Mouse (Mus musculus) megakaryocyte-erythroid progenitor cell, adult 5 weeks (primary cell): Measurements from ENCODE around the gene Ankfy1. TPM values are rescaled to one million over a fixed set of nuclear protein-coding genes. Genes with fewer than 3 reads are reported as not detected.

ENCODE experiments used
- polyA plus RNA-seq: library from polyadenylated mRNA; stranded (reverse); fragments of >175 nt; gene quantifications from 2 replicates; pipeline ENCODE4 v1.2.3, GENCODE M21; 2012

Ankfy1 gene
- 10.8 and 14.7 TPM in 2 replicates for polyA plus RNA-seq

DNA sequence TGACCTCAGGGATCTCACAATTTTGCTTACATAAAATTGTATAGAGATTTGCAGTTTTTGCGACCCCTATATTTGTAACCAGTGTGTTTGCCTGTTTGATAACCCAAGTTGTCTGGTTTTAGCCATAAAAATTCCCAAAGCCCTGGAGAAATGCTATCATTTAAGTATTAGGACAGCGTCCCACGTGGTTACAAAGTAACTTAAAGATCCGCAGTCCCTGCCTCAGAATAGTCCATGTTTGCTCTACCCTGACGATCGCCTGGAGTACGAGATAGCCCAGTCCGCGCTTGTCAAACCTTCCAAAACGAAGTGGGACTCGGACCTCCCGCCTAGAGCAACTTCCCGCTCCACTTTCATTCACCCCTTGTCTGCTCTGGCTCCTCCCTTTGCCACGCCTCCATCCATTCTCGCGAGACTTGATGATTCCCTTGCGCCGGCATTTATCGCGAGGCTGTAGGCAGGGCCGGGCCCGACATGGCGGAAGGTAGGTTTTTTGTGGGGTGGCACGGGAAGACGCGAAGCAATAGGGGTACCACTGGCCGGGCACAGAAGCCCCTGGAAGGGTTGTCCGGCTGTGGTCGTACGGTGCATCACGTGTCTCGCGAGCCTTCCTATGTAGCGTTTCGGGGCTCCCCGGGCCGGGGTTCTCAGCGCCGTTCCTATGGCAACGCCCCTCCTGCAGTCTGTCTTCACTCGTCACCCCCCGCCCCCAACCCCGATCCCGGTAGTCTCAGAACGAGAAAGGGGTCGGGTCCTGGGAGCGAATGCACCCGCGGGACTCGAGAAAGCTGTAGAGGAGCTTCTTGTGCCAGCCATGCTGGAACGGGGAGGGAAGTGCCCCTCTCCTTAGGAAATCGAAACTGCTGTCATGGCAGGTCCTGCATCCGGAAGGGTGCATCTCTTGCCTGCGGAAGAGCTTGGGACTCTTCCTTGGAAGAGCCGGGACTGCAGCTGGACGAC, at the start of gene Ankfy1:
TSS of gene Ankfy1 (plus strand) at position 456 of the 960 bp plus-strand sequence.

DNA sequence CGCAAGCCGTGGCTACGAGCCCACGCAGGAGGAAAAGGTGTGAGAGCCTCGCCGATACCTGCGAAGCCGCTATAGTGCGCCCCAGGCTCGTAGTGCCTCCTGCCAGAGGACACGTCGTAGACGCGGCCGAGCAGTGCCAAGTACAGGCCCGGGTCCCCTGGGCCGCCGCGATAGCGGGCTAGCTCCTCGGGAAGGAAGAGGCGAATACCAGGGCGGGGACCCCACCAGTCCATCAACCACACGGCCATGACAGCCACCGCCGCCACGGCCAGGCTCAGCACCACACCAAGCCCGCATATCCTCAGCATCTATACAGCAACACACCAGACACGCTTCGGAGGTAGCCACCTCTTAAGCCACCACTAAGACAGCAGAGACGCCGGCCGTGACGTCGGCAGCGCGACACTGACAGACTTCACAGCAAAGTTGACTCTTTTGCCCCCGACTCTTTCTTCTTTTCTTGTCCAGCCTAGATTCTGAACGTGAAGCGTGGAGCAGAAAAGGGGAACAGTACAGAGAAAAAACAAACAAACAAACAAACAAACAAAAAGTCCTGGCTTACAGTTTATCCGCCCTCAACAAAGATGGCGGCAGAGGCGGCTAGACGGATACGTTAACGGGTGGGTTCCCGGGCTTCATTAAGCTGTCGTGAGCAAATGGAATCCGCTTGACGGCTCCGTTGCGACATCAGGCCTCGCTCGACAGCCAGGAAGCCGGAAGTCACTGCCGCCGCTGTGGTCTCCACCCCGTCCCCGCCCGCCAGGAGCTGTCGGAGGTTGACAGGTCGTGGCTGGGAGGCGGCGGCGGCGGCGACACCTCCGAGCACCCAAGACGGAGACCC, 105.9 kb downstream of the Ankfy1 start, which contains the start of the genes Cyb5d2 and Zzef1:
TSS of gene Cyb5d2 (minus strand) at position 688 of the 841 bp plus-strand sequence.
TSS of gene Zzef1 (plus strand) at position 772 of the 841 bp plus-strand sequence.

Other genes starting within 250 kb of the Ankfy1 start
- 139 and 185 TPM in 2 replicates for gene Mybbp1a, start 248.7 kb upstream of the Ankfy1 start, polyA plus RNA-seq
- gene Spns2, start 200.1 kb upstream of the Ankfy1 start, polyA plus RNA-seq: 46.8 and 84.9 TPM in 2 replicates
- gene Spns3, start 139.5 kb upstream of the Ankfy1 start, polyA plus RNA-seq: 94.8 and 98.0 TPM in 2 replicates
- 21.4 and 22.3 TPM in 2 replicates for gene Ube2g1, start 82.7 kb upstream of the Ankfy1 start, polyA plus RNA-seq
- 0.31 and 0.40 TPM in 2 replicates for gene Cyb5d2, start 106.1 kb downstream of the Ankfy1 start, polyA plus RNA-seq
- 5.8 and 7.2 TPM in 2 replicates for gene Zzef1, start 106.2 kb downstream of the Ankfy1 start, polyA plus RNA-seq